Mouse (Mus musculus) layer of hippocampus, postnatal 25 days (tissue): Measurements from ENCODE around the gene Opalin. TPM values are rescaled to one million over a fixed set of nuclear protein-coding genes. Genes with fewer than 3 reads are reported as not detected.

Experiments used
- DNase-seq, 2 experiments: peaks; one replicate each; pipeline ENCODE4 v3.0.0; 2022; ENCODE audit warnings: mixed read lengths in 2 of 2, low spot score in 1 of 2; ENCODE audit errors: extremely low spot score in 1 of 2
- total RNA-seq, 2 experiments: library from RNA; stranded (reverse); gene quantifications; 2 replicates each; pipeline ENCODE4 v1.2.3; 2021

Opalin gene
- total RNA-seq, 2 experiments from 2014 or later: 20.0 to 22.9 TPM

GRCm38 (mm10) chr19:41019164-41019675 is 57.7 kb downstream of the Opalin start:
- no peak for DNase-seq

- DNase-seq: peak in 1 of 2 experiments; percentile 60
These were observed 60.8 kb downstream of the Opalin start for GRCm38 (mm10) chr19:41015951-41016716.

- no peak for DNase-seq
These were observed 62.9 kb downstream of the Opalin start for GRCm38 (mm10) chr19:41014003-41014402.

DNA sequence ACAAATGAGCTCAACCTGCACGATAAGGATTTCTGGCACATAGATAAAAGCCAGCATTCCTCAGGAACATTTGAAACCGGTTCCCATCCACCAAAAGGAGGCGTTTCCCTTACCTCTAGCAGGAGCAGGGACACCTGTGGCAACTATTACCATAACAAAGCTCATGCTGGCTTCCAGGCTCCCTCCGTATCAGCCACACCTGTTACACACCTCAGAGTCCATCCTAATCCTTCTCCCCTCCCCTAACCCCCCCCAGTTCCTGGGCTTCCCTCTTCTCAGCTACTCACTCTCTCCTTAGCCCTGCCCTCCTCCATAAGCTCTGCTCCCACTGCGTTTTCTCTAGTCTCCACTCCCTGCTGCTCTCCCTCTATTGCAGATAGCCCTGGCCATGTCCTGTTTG is 63.3 kb downstream of the Opalin start:
- DNase-seq: no peak

Other genes with a start within 250 kb of the Opalin start
- gene Ccnj, start 245.8 kb downstream of the Opalin start, total RNA-seq: 1 to 10 TPM; 8.4 TPM
- gene Zfp518a, start 182.4 kb downstream of the Opalin start, total RNA-seq: 1 to 10 TPM; 8.0 to 8.1 TPM
- gene Blnk, start 82.6 kb downstream of the Opalin start, total RNA-seq: 1 to 10 TPM; 5.5 to 6.6 TPM
- gene Dntt, start 47.8 kb downstream of the Opalin start, total RNA-seq: not detected
- gene Tll2, start 129.7 kb upstream of the Opalin start, total RNA-seq: 1 to 10 TPM in 1 of 2 experiments, under 1 TPM in 1; 0.89 to 1.1 TPM
- gene Tm9sf3, start 186.9 kb upstream of the Opalin start, total RNA-seq: 100 to 1,000 TPM; 120 to 125 TPM